Mouse (Mus musculus) regulatory T cell (primary cell): ENCODE data around the gene Rabl3.

Source experiments
- in situ Hi-C: fragments of 300-600 bp; cut with MboI, MseI; formaldehyde crosslinking; loops from one replicate; pipeline ENCODE4 v1.15.1; 2025; ENCODE audit warnings: high pct_unique_total_duplicates

Rabl3 gene

GRCm38 (mm10) chr16:37546312-37546711, 6.6 kb downstream of the Rabl3 start:
- in situ Hi-C loops, result loop anchor here (25.0 kb wide), 1 partner anchor 1684 kb away; the partner anchor contains the start of gene Parp14

- in situ Hi-C loops, result no loop called here
Observed at GRCm38 (mm10) chr16:37550266-37550665, 10.6 kb downstream of the Rabl3 start.

- in situ Hi-C loops, result no loop called here
Observed at GRCm38 (mm10) chr16:37550981-37551380, 11.3 kb downstream of the Rabl3 start.

GRCm38 (mm10) chr16:37552824-37553223, 13.1 kb downstream of the Rabl3 start:
- in situ Hi-C loops, result no loop called here

- in situ Hi-C loops, result no loop called here
Observed at GRCm38 (mm10) chr16:37562414-37562813, 22.7 kb downstream of the Rabl3 start.

GRCm38 (mm10) chr16:37562961-37563360, 23.3 kb downstream of the Rabl3 start:
- in situ Hi-C loops, result no loop called here

GRCm38 (mm10) chr16:37565117-37565516, 25.4 kb downstream of the Rabl3 start:
- in situ Hi-C loops, result no loop called here

GRCm38 (mm10) chr16:37566107-37566506, 26.4 kb downstream of the Rabl3 start:
- in situ Hi-C loops, result no loop called here

GRCm38 (mm10) chr16:37567113-37568050, 27.7 kb downstream of the Rabl3 start:
- in situ Hi-C loops, result no loop called here

- in situ Hi-C loops, result no loop called here
Observed at GRCm38 (mm10) chr16:37571554-37571953, 31.9 kb downstream of the Rabl3 start.

- in situ Hi-C loops, result no loop called here
Observed at GRCm38 (mm10) chr16:37572117-37572754, 32.6 kb downstream of the Rabl3 start.

- in situ Hi-C loops, result no loop called here
Observed at GRCm38 (mm10) chr16:37573061-37573460, 33.4 kb downstream of the Rabl3 start.

GRCm38 (mm10) chr16:37575325-37575724, 35.6 kb downstream of the Rabl3 start:
- in situ Hi-C loops, result no loop called here

GRCm38 (mm10) chr16:37579591-37579990, 39.9 kb downstream of the Rabl3 start:
- in situ Hi-C loops, result no loop called here

GRCm38 (mm10) chr16:37579994-37580393, 40.3 kb downstream of the Rabl3 start, which contains the start of gene Hgd:
TSS of gene Hgd (plus strand) at chr16:37580153.
- in situ Hi-C loops, result no loop called here

- in situ Hi-C loops, result no loop called here
Observed at GRCm38 (mm10) chr16:37580651-37581050, 41.0 kb downstream of the Rabl3 start.

GRCm38 (mm10) chr16:37581901-37582300, 42.2 kb downstream of the Rabl3 start:
- in situ Hi-C loops, result no loop called here

- in situ Hi-C loops, result no loop called here
Observed at GRCm38 (mm10) chr16:37583306-37583705, 43.6 kb downstream of the Rabl3 start.

GRCm38 (mm10) chr16:37583801-37584200, 44.1 kb downstream of the Rabl3 start:
- in situ Hi-C loops, result no loop called here

GRCm38 (mm10) chr16:37584218-37585035, 44.7 kb downstream of the Rabl3 start:
- in situ Hi-C loops, result no loop called here

GRCm38 (mm10) chr16:37585129-37585563, 45.5 kb downstream of the Rabl3 start:
- in situ Hi-C loops, result no loop called here

- in situ Hi-C loops, result no loop called here
Observed at GRCm38 (mm10) chr16:37590921-37591320, 51.2 kb downstream of the Rabl3 start.
